Mouse (Mus musculus) midbrain, embryonic 12.5 days (tissue): ENCODE measurements around the gene 1700088E04Rik. TPM values are rescaled to one million over a fixed set of nuclear protein-coding genes. Genes with fewer than 3 reads are reported as not detected.

Source experiments
- ATAC-seq: fragments of 200-750 bp; cut with Nextera tagmentation; 2 replicates; pipeline ENCODE4 v1.8.0; 2017; ENCODE audit warnings: low read depth, moderate TSS enrichment, moderate library complexity; ENCODE audit not compliant: low FRiP score
- H3K27ac ChIP-seq: fragments of 300-500 bp; sonication (generic); replicated peaks from 2 replicates; pipeline ENCODE4 v1.5.1; 2016; ENCODE audit warnings: mild to moderate bottlenecking
- H3K27me3 ChIP-seq: fragments of 300-500 bp; sonication (generic); 2 replicates; pipeline ENCODE4 v1.6.1; 2016; ENCODE audit warnings: mild to moderate bottlenecking
- H3K36me3 ChIP-seq: fragments of 300-500 bp; sonication (generic); 2 replicates; pipeline ENCODE4 v1.6.1; 2016
- H3K4me1 ChIP-seq: fragments of 300-500 bp; sonication (generic); 2 replicates; pipeline ENCODE4 v1.6.1; 2016
- H3K4me2 ChIP-seq: fragments of 300-500 bp; sonication (generic); replicated peaks from 2 replicates; pipeline ENCODE4 v1.6.1; 2016; ENCODE audit warnings: mild to moderate bottlenecking, moderate library complexity
- H3K4me3 ChIP-seq: fragments of 300-500 bp; sonication (generic); 2 replicates; pipeline ENCODE4 v1.5.1; 2016; ENCODE audit warnings: mild to moderate bottlenecking
- H3K9ac ChIP-seq: fragments of 300-500 bp; sonication (generic); replicated peaks from 2 replicates; pipeline ENCODE4 v1.6.1; 2016; ENCODE audit warnings: mild to moderate bottlenecking, moderate library complexity
- H3K9me3 ChIP-seq: fragments of 300-500 bp; sonication (generic); 2 replicates; pipeline ENCODE4 v1.6.1; 2016; ENCODE audit warnings: mild to moderate bottlenecking
- WGBS: fragments of 180-500 bp; shearing (Covaris S2); methylation state at CpG from one replicate; pipeline ENCODE4 v1.1.7; 2016; 5-methylcytosine and 5-hydroxymethylcytosine counted together
- polyA plus RNA-seq: library from polyadenylated mRNA; unstranded; fragments of >200 nt; fragmentation: Nextera tagmentation; extraction: Ambion mirVana; gene quantifications from 2 replicates; pipeline ENCODE4 v1.2.1, GENCODE M21; 2016

Gene 1700088E04Rik
- polyA plus RNA-seq, 1 experiment from 2014 or later: 9.7 TPM

DNA sequence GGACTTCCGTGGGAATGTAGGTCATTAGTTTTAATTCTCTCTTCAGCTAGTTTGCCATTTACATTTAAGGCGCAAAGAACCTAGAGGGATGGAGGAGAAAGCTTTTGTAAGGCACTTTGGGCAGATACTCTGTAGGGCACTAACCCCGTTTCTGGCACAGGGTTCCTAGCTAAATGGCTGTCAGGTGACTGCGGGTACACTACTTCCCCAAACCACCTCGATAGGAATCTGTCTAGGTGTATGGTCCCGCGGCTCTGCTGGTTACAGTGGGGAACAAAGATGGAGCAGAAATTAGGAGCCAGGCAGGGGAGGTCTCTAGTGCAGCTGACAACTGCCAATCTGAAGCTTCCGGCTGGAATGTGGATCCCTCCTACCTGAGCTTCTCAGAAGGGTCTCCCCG is 31.0 kb downstream of the 1700088E04Rik start:
- Histone ChIP-seq H3K4me1 (peaks cover 23% of the 10 kb centered on the region), H3K9me3 (no peaks in the 10 kb centered on the region), H3K27ac (no peak overlapping the region), H3K4me2 (peak overlapping the region; percentile 97), H3K27me3 (peaks cover 19% of the 10 kb centered on the region), H3K9ac (peak overlapping the region; percentile 93; the same call in 1 of the 2 replicates), H3K36me3 (peaks cover 9% of the 10 kb centered on the region; the same call in 1 of the 2 replicates), H3K4me3 (peak overlapping the region; percentile 73)
- ATAC-seq: no peak
- 18% methylated on average over 9 of the region's 9 CpGs for WGBS

- H3K27me3 ChIP-seq: peaks cover 19% of the 10 kb centered on the region
- ATAC-seq: no peak; the same call in 1 of the 2 replicates
- under 1% methylated on average over 42 of the region's 46 CpGs for WGBS
- peak overlapping the region; percentile 44 for H3K27ac ChIP-seq
- H3K36me3 ChIP-seq: peaks cover 5% of the 10 kb centered on the region; the same call in 1 of the 2 replicates
- H3K4me3 ChIP-seq: peak overlapping the region; percentile 73
- H3K9ac ChIP-seq: peak overlapping the region; percentile 93
- peak overlapping the region; percentile 97 for H3K4me2 ChIP-seq
- H3K9me3 ChIP-seq: no peaks in the 10 kb centered on the region
- peaks cover 23% of the 10 kb centered on the region for H3K4me1 ChIP-seq
Observed at GRCm38 (mm10) chr15:79109321-79109934, 31.6 kb downstream of the 1700088E04Rik start.

DNA sequence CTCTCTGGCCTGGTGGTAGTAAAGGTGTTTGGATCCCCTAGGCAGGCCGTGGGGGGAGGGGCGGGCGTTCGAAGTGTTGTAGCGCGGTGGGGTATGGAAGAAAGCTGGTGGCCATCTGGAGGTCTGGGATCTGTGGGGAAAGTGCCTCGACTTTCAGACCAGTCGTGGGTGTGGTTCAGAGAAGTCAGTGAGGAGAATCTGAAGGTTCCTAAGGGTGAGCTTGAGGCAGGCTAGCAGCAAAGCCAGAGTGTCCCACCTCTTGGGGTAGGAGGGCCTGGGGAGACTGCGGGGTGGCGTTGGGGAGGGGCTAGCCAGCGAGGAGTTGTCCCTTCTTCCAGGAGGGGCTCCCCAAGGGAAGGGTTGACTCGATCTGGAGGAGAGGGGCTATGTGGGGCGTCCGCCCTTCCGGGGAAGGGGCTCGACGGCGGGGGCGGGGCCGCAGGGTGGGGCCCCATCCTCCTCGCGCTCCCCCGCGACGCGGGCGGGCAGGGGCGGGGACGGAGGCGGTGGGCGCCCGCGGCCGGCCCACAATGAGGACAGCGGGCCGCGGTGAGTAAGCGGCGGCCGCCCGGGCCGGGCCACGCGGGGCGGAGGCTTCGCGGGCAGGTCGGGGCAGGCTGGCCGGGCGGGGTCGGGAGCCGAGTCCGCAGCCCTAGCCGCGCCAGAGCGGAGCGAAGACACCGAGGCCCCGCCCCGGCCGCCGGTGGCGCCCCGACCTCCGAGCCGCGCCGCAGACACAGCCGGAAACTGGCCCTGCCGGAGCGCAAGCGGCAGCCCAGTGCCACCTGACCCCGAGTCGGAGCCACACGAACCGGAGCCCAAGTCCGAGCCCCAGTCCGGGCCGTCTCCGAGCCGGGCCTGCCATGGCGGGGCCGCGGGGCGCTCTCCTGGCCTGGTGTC is 32.4 kb downstream of the 1700088E04Rik start, which contains the start of gene Micall1:
Gene Micall1, plus strand, starts transcription at position 478 of the 900 bp plus-strand sequence.
- Histone ChIP-seq H3K27ac (peak within 1 kb of the TSS; percentile 44), H3K36me3 (peaks cover 5% of the 10 kb centered on the region; the same call in 1 of the 2 replicates), H3K9me3 (no peaks in the 10 kb centered on the region), H3K4me3 (peak within 1 kb of the TSS; percentile 73), H3K27me3 (peaks cover 19% of the 10 kb centered on the region), H3K4me1 (peaks cover 23% of the 10 kb centered on the region), H3K4me2 (peak within 1 kb of the TSS; percentile 97), H3K9ac (peak within 1 kb of the TSS; percentile 93)
- ATAC-seq: peak; percentile 86
- under 1% methylated on average over 72 of the region's 85 CpGs for WGBS

DNA sequence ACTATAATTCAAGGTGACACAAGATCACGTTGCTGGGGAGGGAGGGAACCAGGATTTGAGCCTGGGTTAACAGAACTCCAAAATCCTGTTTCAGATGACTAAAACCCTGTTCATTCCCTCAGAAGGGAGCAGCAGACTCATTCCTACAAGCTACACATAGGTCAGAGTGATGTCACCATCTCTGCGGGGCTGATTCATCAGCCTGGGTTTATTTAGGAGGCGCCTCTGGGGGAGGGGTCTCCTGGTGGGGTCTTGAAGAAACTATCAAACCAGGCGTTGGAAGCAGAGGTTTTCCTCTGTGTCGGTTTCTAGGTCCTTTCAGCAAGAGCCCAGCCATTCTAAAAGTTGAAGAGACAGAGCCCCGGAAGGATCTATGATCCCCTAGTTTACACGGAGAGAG is 33.1 kb downstream of the 1700088E04Rik start:
- peaks cover 23% of the 10 kb centered on the region for H3K4me1 ChIP-seq
- 24% methylated on average over 7 of the region's 7 CpGs for WGBS
- H3K27ac ChIP-seq: peak overlapping the region; percentile 44; the same call in 1 of the 2 replicates
- no peak for ATAC-seq
- peak overlapping the region; percentile 93; the same call in 1 of the 2 replicates for H3K9ac ChIP-seq
- peak overlapping the region; percentile 73; the same call in 1 of the 2 replicates for H3K4me3 ChIP-seq
- H3K4me2 ChIP-seq: peak overlapping the region; percentile 97
- peaks cover 4% of the 10 kb centered on the region; the same call in 1 of the 2 replicates for H3K36me3 ChIP-seq
- H3K9me3 ChIP-seq: no peaks in the 10 kb centered on the region
- peaks cover 19% of the 10 kb centered on the region for H3K27me3 ChIP-seq

DNA sequence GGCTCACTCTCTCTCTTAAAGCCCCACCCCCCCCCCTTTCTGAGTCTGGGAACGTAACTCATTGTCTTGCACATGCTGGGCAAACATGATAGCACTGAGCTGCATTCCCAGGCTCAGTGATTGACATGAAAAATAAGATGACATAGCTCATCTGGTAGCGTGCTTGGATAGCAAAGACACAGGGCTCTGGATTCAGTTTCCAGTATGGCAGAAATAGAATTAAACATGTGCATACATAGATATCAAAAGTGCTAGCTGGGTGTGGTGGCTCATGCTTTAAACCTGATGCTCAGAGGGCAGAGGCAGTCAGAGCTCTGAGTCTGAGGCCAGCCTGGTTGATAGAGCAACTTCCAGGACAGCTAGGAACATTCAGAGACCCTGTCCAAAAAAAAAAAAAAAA is 35.2 kb downstream of the 1700088E04Rik start:
- no peak overlapping the region for H3K27ac ChIP-seq
- no peak overlapping the region for H3K4me3 ChIP-seq
- 48% methylated on average over 2 of the region's 2 CpGs for WGBS
- H3K36me3 ChIP-seq: no peaks in the 10 kb centered on the region
- H3K4me2 ChIP-seq: no peak overlapping the region
- no peak overlapping the region for H3K9ac ChIP-seq
- ATAC-seq: no peak
- peaks cover 16% of the 10 kb centered on the region for H3K27me3 ChIP-seq
- H3K4me1 ChIP-seq: peaks cover 22% of the 10 kb centered on the region
- no peaks in the 10 kb centered on the region for H3K9me3 ChIP-seq

DNA sequence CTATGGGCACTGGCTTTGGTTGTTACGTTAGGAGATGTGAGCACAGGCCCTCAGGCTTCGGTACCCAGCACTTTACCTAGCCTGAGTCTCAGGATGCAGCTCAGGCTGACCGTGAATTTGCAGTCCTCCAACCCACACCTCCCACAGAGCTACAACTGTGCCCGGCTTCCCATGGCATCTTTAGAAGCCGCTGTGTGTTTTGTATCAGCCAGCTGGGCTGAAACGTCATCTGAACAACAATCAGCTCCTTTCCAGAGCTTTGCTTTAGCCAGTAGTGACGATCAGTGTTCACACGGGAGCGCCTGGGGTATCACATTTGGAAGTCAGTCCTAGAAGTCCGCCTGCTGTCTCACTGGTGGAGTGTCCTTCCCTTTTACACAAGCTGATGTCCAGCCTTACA is 37.8 kb downstream of the 1700088E04Rik start:
- Histone ChIP-seq H3K4me1 (peaks cover 3% of the 10 kb centered on the region), H3K27me3 (peaks cover 5% of the 10 kb centered on the region; the same call in 1 of the 2 replicates), H3K9ac (no peak overlapping the region), H3K27ac (no peak overlapping the region), H3K36me3 (no peaks in the 10 kb centered on the region), H3K9me3 (no peaks in the 10 kb centered on the region), H3K4me2 (no peak overlapping the region), H3K4me3 (no peak overlapping the region)
- WGBS: 72% methylated on average over 10 of the region's 10 CpGs
- no peak for ATAC-seq

GRCm38 (mm10) chr15:79101531-79101930 is 39.5 kb downstream of the 1700088E04Rik start:
- no peak for ATAC-seq
- no peak overlapping the region for H3K27ac ChIP-seq
- no peak overlapping the region for H3K4me3 ChIP-seq
- no peak overlapping the region for H3K9ac ChIP-seq
- no peak overlapping the region for H3K4me2 ChIP-seq
- H3K4me1 ChIP-seq: no peaks in the 10 kb centered on the region
- H3K36me3 ChIP-seq: no peaks in the 10 kb centered on the region
- peaks cover 5% of the 10 kb centered on the region; the same call in 1 of the 2 replicates for H3K27me3 ChIP-seq
- H3K9me3 ChIP-seq: no peaks in the 10 kb centered on the region

GRCm38 (mm10) chr15:79100391-79100790 is 40.7 kb downstream of the 1700088E04Rik start:
- Histone ChIP-seq H3K4me1 (no peaks in the 10 kb centered on the region), H3K9me3 (no peaks in the 10 kb centered on the region), H3K9ac (no peak overlapping the region), H3K36me3 (peaks cover 10% of the 10 kb centered on the region), H3K27me3 (no peaks in the 10 kb centered on the region), H3K4me2 (no peak overlapping the region), H3K27ac (no peak overlapping the region), H3K4me3 (no peak overlapping the region)
- 85% methylated on average over 4 of the region's 4 CpGs for WGBS
- ATAC-seq: no peak

GRCm38 (mm10) chr15:79099456-79099855 is 41.6 kb downstream of the 1700088E04Rik start:
- no peaks in the 10 kb centered on the region for H3K9me3 ChIP-seq
- no peak for ATAC-seq
- no peak overlapping the region for H3K4me2 ChIP-seq
- H3K4me3 ChIP-seq: no peak overlapping the region
- H3K27me3 ChIP-seq: no peaks in the 10 kb centered on the region
- H3K9ac ChIP-seq: no peak overlapping the region
- H3K4me1 ChIP-seq: no peaks in the 10 kb centered on the region
- 74% methylated on average over 4 of the region's 4 CpGs for WGBS
- H3K27ac ChIP-seq: no peak overlapping the region
- H3K36me3 ChIP-seq: peaks cover 20% of the 10 kb centered on the region

GRCm38 (mm10) chr15:79098868-79099267 is 42.2 kb downstream of the 1700088E04Rik start:
- H3K36me3 ChIP-seq: peaks cover 26% of the 10 kb centered on the region
- no peaks in the 10 kb centered on the region for H3K27me3 ChIP-seq
- ATAC-seq: no peak
- H3K9me3 ChIP-seq: no peaks in the 10 kb centered on the region
- no peak overlapping the region for H3K27ac ChIP-seq
- no peak overlapping the region for H3K4me3 ChIP-seq
- no peaks in the 10 kb centered on the region for H3K4me1 ChIP-seq
- 47% methylated on average over 7 of the region's 7 CpGs for WGBS
- no peak overlapping the region for H3K4me2 ChIP-seq
- H3K9ac ChIP-seq: no peak overlapping the region

DNA sequence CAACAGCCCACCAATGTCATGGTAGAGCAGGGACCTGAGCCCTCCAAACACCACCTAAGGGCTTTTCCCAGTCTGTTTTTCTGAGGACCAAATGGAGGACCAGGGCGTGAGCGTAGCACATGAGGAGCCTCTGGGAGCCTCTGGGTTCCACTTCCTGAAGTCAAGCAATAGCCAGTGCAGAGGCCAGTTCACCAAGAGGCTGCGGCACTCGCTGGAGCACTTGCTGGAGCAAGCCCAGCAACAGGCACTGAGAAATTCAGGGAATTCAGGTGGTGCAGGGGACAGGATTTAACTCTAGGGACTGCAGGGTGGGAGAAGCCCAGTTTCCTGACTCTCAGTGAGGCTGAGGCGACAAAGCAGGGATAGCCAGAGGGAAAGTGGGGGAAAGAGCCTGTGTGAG is 42.8 kb downstream of the 1700088E04Rik start:
- no peak for ATAC-seq
- no peaks in the 10 kb centered on the region for H3K4me1 ChIP-seq
- no peaks in the 10 kb centered on the region for H3K9me3 ChIP-seq
- no peak overlapping the region for H3K27ac ChIP-seq
- no peak overlapping the region for H3K4me2 ChIP-seq
- H3K36me3 ChIP-seq: peaks cover 32% of the 10 kb centered on the region
- H3K9ac ChIP-seq: no peak overlapping the region
- no peak overlapping the region for H3K4me3 ChIP-seq
- 66% methylated on average over 5 of the region's 5 CpGs for WGBS
- no peaks in the 10 kb centered on the region for H3K27me3 ChIP-seq

DNA sequence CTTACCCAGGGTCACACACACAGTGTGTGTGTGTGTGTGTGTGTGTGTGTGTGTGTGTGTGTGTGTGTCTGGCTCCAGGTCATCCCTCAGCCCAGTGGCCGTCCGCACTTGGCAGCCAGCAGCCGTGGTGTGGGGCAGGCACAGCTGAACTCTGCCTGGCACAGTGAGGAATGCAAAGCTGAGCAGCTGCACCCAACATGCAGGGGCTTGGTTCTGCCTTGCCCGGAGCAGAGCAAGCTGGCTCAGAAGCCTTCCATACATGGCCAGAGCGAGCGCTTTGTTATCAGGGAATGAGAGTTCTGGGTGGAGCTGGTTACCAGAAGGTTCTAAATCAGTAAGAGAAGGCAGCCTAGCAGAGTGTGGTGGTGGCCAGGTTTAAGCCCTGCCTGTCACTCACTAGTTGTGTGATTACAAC is 43.4 kb downstream of the 1700088E04Rik start:
- no peaks in the 10 kb centered on the region for H3K9me3 ChIP-seq
- no peak overlapping the region for H3K27ac ChIP-seq
- H3K36me3 ChIP-seq: peaks cover 38% of the 10 kb centered on the region
- 62% methylated on average over 6 of the region's 6 CpGs for WGBS
- H3K4me3 ChIP-seq: no peak overlapping the region
- no peak overlapping the region for H3K4me2 ChIP-seq
- H3K9ac ChIP-seq: no peak overlapping the region
- no peaks in the 10 kb centered on the region for H3K27me3 ChIP-seq
- H3K4me1 ChIP-seq: no peaks in the 10 kb centered on the region
- no peak for ATAC-seq
